Mouse (Mus musculus): ENCODE measurements at regions not wholly inside any gene's neighbourhood (a gene's known extent, or its start where the extent isn't known, plus 50 kb on each side); places are given as distances from the start of the nearest gene placed in this dataset.

- in situ Hi-C loops (cut with MboI, MseI), result no loop called here
Observed at GRCm38 (mm10) chr12:27619616-27620015, 277.2 kb upstream of the Sox11 start.

GRCm38 (mm10) chr12:27604061-27604679 lies 261.8 kb upstream of the Sox11 start:
- in situ Hi-C loops (cut with MboI, MseI), result no loop called here

- in situ Hi-C loops (cut with MboI, MseI), result no loop called here
Observed at GRCm38 (mm10) chr12:27599149-27599548, 256.8 kb upstream of the Sox11 start.

- in situ Hi-C loops (cut with MboI, MseI), result no loop called here
Observed at GRCm38 (mm10) chr12:27597878-27598277, 255.5 kb upstream of the Sox11 start.

GRCm38 (mm10) chr12:27597322-27597721 lies 254.9 kb upstream of the Sox11 start:
- in situ Hi-C loops (cut with MboI, MseI), result no loop called here

GRCm38 (mm10) chr12:27595576-27595975 lies 253.2 kb upstream of the Sox11 start:
- in situ Hi-C loops (cut with MboI, MseI), result no loop called here

GRCm38 (mm10) chr12:27593436-27593835 lies 251.1 kb upstream of the Sox11 start:
- in situ Hi-C loops (cut with MboI, MseI), result no loop called here

- in situ Hi-C loops (cut with MboI, MseI), result no loop called here
Observed at GRCm38 (mm10) chr12:27576109-27576700, 233.8 kb upstream of the Sox11 start.

- in situ Hi-C loops (cut with MboI, MseI), result no loop called here
Observed at GRCm38 (mm10) chr12:27575629-27576028, 233.3 kb upstream of the Sox11 start.

- in situ Hi-C loops (cut with MboI, MseI), result no loop called here
Observed at GRCm38 (mm10) chr12:27567250-27567649, 224.9 kb upstream of the Sox11 start.

GRCm38 (mm10) chr12:27565965-27566507 lies 223.7 kb upstream of the Sox11 start:
- in situ Hi-C loops (cut with MboI, MseI), result no loop called here

GRCm38 (mm10) chr12:27564641-27565306 lies 222.4 kb upstream of the Sox11 start:
- in situ Hi-C loops (cut with MboI, MseI), result no loop called here

GRCm38 (mm10) chr12:27563900-27564299 lies 221.5 kb upstream of the Sox11 start:
- in situ Hi-C loops (cut with MboI, MseI), result no loop called here

- in situ Hi-C loops (cut with MboI, MseI), result no loop called here
Observed at GRCm38 (mm10) chr12:27552809-27553208, 210.4 kb upstream of the Sox11 start.

- in situ Hi-C loops (cut with MboI, MseI), result no loop called here
Observed at GRCm38 (mm10) chr12:27538210-27538609, 195.8 kb upstream of the Sox11 start.

GRCm38 (mm10) chr12:27537507-27537906 lies 195.1 kb upstream of the Sox11 start:
- in situ Hi-C loops (cut with MboI, MseI), result no loop called here

- in situ Hi-C loops (cut with MboI, MseI), result no loop called here
Observed at GRCm38 (mm10) chr12:27537017-27537416, 194.6 kb upstream of the Sox11 start.

GRCm38 (mm10) chr12:27525604-27526003 lies 183.2 kb upstream of the Sox11 start:
- in situ Hi-C loops (cut with MboI, MseI), result no loop called here

GRCm38 (mm10) chr12:27513253-27513652 lies 170.9 kb upstream of the Sox11 start:
- in situ Hi-C loops (cut with MboI, MseI), result no loop called here

- in situ Hi-C loops (cut with MboI, MseI), result no loop called here
Observed at GRCm38 (mm10) chr12:27508226-27508560, 165.8 kb upstream of the Sox11 start.

- in situ Hi-C loops (cut with MboI, MseI), result no loop called here
Observed at GRCm38 (mm10) chr12:27507523-27508225, 165.3 kb upstream of the Sox11 start.

All from T-helper 17 cell (primary cell).